Mouse (Mus musculus): ENCODE data around the gene Pole2. TPM values are rescaled to one million over a fixed set of nuclear protein-coding genes. Genes with fewer than 3 reads are reported as not detected.

Pole2 gene
- polyA plus RNA-seq, 1 experiment from 2014 or later, result 25.8 TPM

GRCm38 (mm10) chr12:69241771-69242431 lies 13.9 kb upstream of the Pole2 start:
- Histone ChIP-seq H3K9me3 (ENCODE audit: control insufficient read depth, low read length) (no peaks in the 10 kb centered on the region), H3K4me2 (replicated peaks; ENCODE audit: low read depth, low read length) (peak overlapping the region; percentile 70), H3K27me3 (ENCODE audit: control insufficient read depth, insufficient read depth, low read length) (no peaks in the 10 kb centered on the region), H3K27ac (ENCODE audit: low read depth, low read length) (peak overlapping the region; percentile 67), H3K4me1 (replicated peaks; ENCODE audit: control insufficient read depth, insufficient read depth, low read length) (no peaks in the 10 kb centered on the region), H3K4me3 (ENCODE audit: low read depth, low read length) (peak overlapping the region; percentile 66), H3K36me3 (ENCODE audit: control insufficient read depth, insufficient read depth, low read length) (no peaks in the 10 kb centered on the region), H3K9ac (ENCODE audit: low read depth, low read length) (peak overlapping the region; percentile 87)
- DNase-seq (ENCODE audit: low spot score) (peak; percentile 79), ATAC-seq (ENCODE audit: low FRiP score) (peak; percentile 95)
- WGBS, result under 1% methylated on average over 53 of the region's 64 CpGs

GRCm38 (mm10) chr12:69241405-69241770 lies 13.4 kb upstream of the Pole2 start:
- no peak for DNase-seq (ENCODE audit: low spot score)

GRCm38 (mm10) chr12:69240876-69241275 lies 12.9 kb upstream of the Pole2 start, which contains the start of gene Klhdc1:
TSS of gene Klhdc1 (plus strand) at chr12:69241176.
- peak within 1 kb of the TSS; percentile 66 for H3K4me3 ChIP-seq (ENCODE audit: low read depth, low read length)

More at GRCm38 (mm10) chr12:69241405-69241770, 13.4 kb upstream of the Pole2 start:
- ATAC-seq (ENCODE audit: low FRiP score), result no peak
- peak overlapping the region; percentile 67 for H3K27ac ChIP-seq (ENCODE audit: low read depth, low read length)
- H3K9me3 ChIP-seq (ENCODE audit: control insufficient read depth, low read length), result no peaks in the 10 kb centered on the region
- H3K9ac ChIP-seq (ENCODE audit: low read depth, low read length), result peak overlapping the region; percentile 87
- 3% methylated on average over 3 of the region's 3 CpGs for WGBS
- H3K36me3 ChIP-seq (ENCODE audit: control insufficient read depth, insufficient read depth, low read length), result no peaks in the 10 kb centered on the region
- peak overlapping the region; percentile 70 for H3K4me2 ChIP-seq (replicated peaks; ENCODE audit: low read depth, low read length)
- no peaks in the 10 kb centered on the region for H3K4me1 ChIP-seq (replicated peaks; ENCODE audit: control insufficient read depth, insufficient read depth, low read length)
- H3K27me3 ChIP-seq (ENCODE audit: control insufficient read depth, insufficient read depth, low read length), result no peaks in the 10 kb centered on the region
- H3K4me3 ChIP-seq (ENCODE audit: low read depth, low read length), result peak overlapping the region; percentile 66

GRCm38 (mm10) chr12:69238284-69238683 lies 10.3 kb upstream of the Pole2 start:
- Histone ChIP-seq H3K4me2 (replicated peaks; ENCODE audit: low read depth, low read length) (no peak overlapping the region), H3K9me3 (ENCODE audit: control insufficient read depth, low read length) (no peaks in the 10 kb centered on the region), H3K9ac (ENCODE audit: low read depth, low read length) (no peak overlapping the region), H3K27me3 (ENCODE audit: control insufficient read depth, insufficient read depth, low read length) (no peaks in the 10 kb centered on the region), H3K4me3 (ENCODE audit: low read depth, low read length) (no peak overlapping the region), H3K4me1 (replicated peaks; ENCODE audit: control insufficient read depth, insufficient read depth, low read length) (no peaks in the 10 kb centered on the region), H3K36me3 (ENCODE audit: control insufficient read depth, insufficient read depth, low read length) (no peaks in the 10 kb centered on the region), H3K27ac (ENCODE audit: low read depth, low read length) (no peak overlapping the region)
- ATAC-seq (ENCODE audit: low FRiP score), result no peak
- no peak for DNase-seq (ENCODE audit: low spot score)
- WGBS, result 52% methylated on average over 3 of the region's 3 CpGs

More at GRCm38 (mm10) chr12:69240876-69241275, 12.9 kb upstream of the Pole2 start, which contains the start of gene Klhdc1:
- H3K4me2 ChIP-seq (replicated peaks; ENCODE audit: low read depth, low read length), result peak within 1 kb of the TSS; percentile 70
- no peak for ATAC-seq (ENCODE audit: low FRiP score)
- H3K9ac ChIP-seq (ENCODE audit: low read depth, low read length), result peak within 1 kb of the TSS; percentile 87
- no peak for DNase-seq (ENCODE audit: low spot score)
- WGBS, result 66% methylated on average over 6 of the region's 6 CpGs
- no peaks in the 10 kb centered on the region for H3K27me3 ChIP-seq (ENCODE audit: control insufficient read depth, insufficient read depth, low read length)
- no peaks in the 10 kb centered on the region for H3K4me1 ChIP-seq (replicated peaks; ENCODE audit: control insufficient read depth, insufficient read depth, low read length)
- no peaks in the 10 kb centered on the region for H3K9me3 ChIP-seq (ENCODE audit: control insufficient read depth, low read length)
- H3K27ac ChIP-seq (ENCODE audit: low read depth, low read length), result peak within 1 kb of the TSS; percentile 67
- H3K36me3 ChIP-seq (ENCODE audit: control insufficient read depth, insufficient read depth, low read length), result no peaks in the 10 kb centered on the region

GRCm38 (mm10) chr12:69235782-69236181 lies 7.8 kb upstream of the Pole2 start:
- ATAC-seq (ENCODE audit: low FRiP score) (no peak), DNase-seq (ENCODE audit: low spot score) (no peak)
- Histone ChIP-seq H3K36me3 (ENCODE audit: control insufficient read depth, insufficient read depth, low read length) (no peaks in the 10 kb centered on the region), H3K9ac (ENCODE audit: low read depth, low read length) (no peak overlapping the region), H3K9me3 (ENCODE audit: control insufficient read depth, low read length) (no peaks in the 10 kb centered on the region), H3K27ac (ENCODE audit: low read depth, low read length) (no peak overlapping the region), H3K4me2 (replicated peaks; ENCODE audit: low read depth, low read length) (no peak overlapping the region), H3K27me3 (ENCODE audit: control insufficient read depth, insufficient read depth, low read length) (no peaks in the 10 kb centered on the region), H3K4me3 (ENCODE audit: low read depth, low read length) (no peak overlapping the region), H3K4me1 (replicated peaks; ENCODE audit: control insufficient read depth, insufficient read depth, low read length) (no peaks in the 10 kb centered on the region)
- WGBS, result 84% methylated on average over 6 of the region's 6 CpGs

GRCm38 (mm10) chr12:69229251-69229650 lies 1.3 kb upstream of the Pole2 start:
- Histone ChIP-seq H3K27me3 (ENCODE audit: control insufficient read depth, insufficient read depth, low read length) (no peaks in the 10 kb centered on the region), H3K27ac (ENCODE audit: low read depth, low read length) (no peak overlapping the region), H3K4me3 (ENCODE audit: low read depth, low read length) (no peak overlapping the region), H3K4me2 (replicated peaks; ENCODE audit: low read depth, low read length) (no peak overlapping the region), H3K4me1 (replicated peaks; ENCODE audit: control insufficient read depth, insufficient read depth, low read length) (no peaks in the 10 kb centered on the region), H3K9me3 (ENCODE audit: control insufficient read depth, low read length) (no peaks in the 10 kb centered on the region), H3K9ac (ENCODE audit: low read depth, low read length) (no peak overlapping the region), H3K36me3 (ENCODE audit: control insufficient read depth, insufficient read depth, low read length) (no peaks in the 10 kb centered on the region)
- DNase-seq (ENCODE audit: low spot score) (no peak), ATAC-seq (ENCODE audit: low FRiP score) (no peak)
- 69% methylated on average over 2 of the region's 2 CpGs for WGBS

GRCm38 (mm10) chr12:69220613-69221277 lies 7.2 kb downstream of the Pole2 start:
- H3K4me3 ChIP-seq (ENCODE audit: low read depth, low read length), result no peak overlapping the region
- WGBS, result 90% methylated on average over 19 of the region's 19 CpGs
- no peaks in the 10 kb centered on the region for H3K4me1 ChIP-seq (replicated peaks; ENCODE audit: control insufficient read depth, insufficient read depth, low read length)
- H3K27ac ChIP-seq (ENCODE audit: low read depth, low read length), result no peak overlapping the region
- no peaks in the 10 kb centered on the region for H3K9me3 ChIP-seq (ENCODE audit: control insufficient read depth, low read length)
- DNase-seq (ENCODE audit: low spot score), result no peak
- no peak for ATAC-seq (ENCODE audit: low FRiP score)
- H3K9ac ChIP-seq (ENCODE audit: low read depth, low read length), result no peak overlapping the region
- no peaks in the 10 kb centered on the region for H3K36me3 ChIP-seq (ENCODE audit: control insufficient read depth, insufficient read depth, low read length)
- no peak overlapping the region for H3K4me2 ChIP-seq (replicated peaks; ENCODE audit: low read depth, low read length)
- H3K27me3 ChIP-seq (ENCODE audit: control insufficient read depth, insufficient read depth, low read length), result no peaks in the 10 kb centered on the region

- no peak overlapping the region for H3K27ac ChIP-seq (ENCODE audit: low read depth, low read length)
- no peak overlapping the region for H3K4me3 ChIP-seq (ENCODE audit: low read depth, low read length)
- no peak overlapping the region for H3K4me2 ChIP-seq (replicated peaks; ENCODE audit: low read depth, low read length)
- DNase-seq (ENCODE audit: low spot score), result no peak
- no peak overlapping the region for H3K9ac ChIP-seq (ENCODE audit: low read depth, low read length)
- no peaks in the 10 kb centered on the region for H3K36me3 ChIP-seq (ENCODE audit: control insufficient read depth, insufficient read depth, low read length)
- no peaks in the 10 kb centered on the region for H3K4me1 ChIP-seq (replicated peaks; ENCODE audit: control insufficient read depth, insufficient read depth, low read length)
- ATAC-seq (ENCODE audit: low FRiP score), result no peak
- H3K9me3 ChIP-seq (ENCODE audit: control insufficient read depth, low read length), result no peaks in the 10 kb centered on the region
- 97% methylated on average over 7 of the region's 7 CpGs for WGBS
- no peaks in the 10 kb centered on the region for H3K27me3 ChIP-seq (ENCODE audit: control insufficient read depth, insufficient read depth, low read length)
Measured at GRCm38 (mm10) chr12:69216587-69216986, 11.4 kb downstream of the Pole2 start.
